Mouse (Mus musculus) brain, embryonic 14.5 days (tissue): ENCODE measurements around the gene Mbnl1.

ENCODE experiments used
- CTCF ChIP-seq: fragments of 200-500 bp; IDR thresholded peaks from 2 replicates; pipeline ENCODE4 v1.5.1; 2012; ENCODE audit warnings: inconsistent platforms, mild to moderate bottlenecking, moderate library complexity, borderline replicate concordance; ENCODE audit not compliant: insufficient read depth, insufficient read length; ENCODE audit errors: extremely low read depth
- POLR2A ChIP-seq: fragments of 200-500 bp; IDR thresholded peaks from 2 replicates; pipeline ENCODE4 v1.6.1; 2012; ENCODE audit warnings: mild to moderate bottlenecking, inconsistent platforms, borderline replicate concordance; ENCODE audit not compliant: poor library complexity, insufficient read depth, insufficient read length, severe bottlenecking; ENCODE audit errors: extremely low read depth

- no peak for TF ChIP-seq CTCF
- TF ChIP-seq POLR2A = no peak
These were observed 1.4 kb downstream of the Mbnl1 start for GRCm38 (mm10) chr3:60473861-60474653.
